Comparison of ENCODE assay signal across 8 mouse cellular contexts in the genomic region with DNA sequence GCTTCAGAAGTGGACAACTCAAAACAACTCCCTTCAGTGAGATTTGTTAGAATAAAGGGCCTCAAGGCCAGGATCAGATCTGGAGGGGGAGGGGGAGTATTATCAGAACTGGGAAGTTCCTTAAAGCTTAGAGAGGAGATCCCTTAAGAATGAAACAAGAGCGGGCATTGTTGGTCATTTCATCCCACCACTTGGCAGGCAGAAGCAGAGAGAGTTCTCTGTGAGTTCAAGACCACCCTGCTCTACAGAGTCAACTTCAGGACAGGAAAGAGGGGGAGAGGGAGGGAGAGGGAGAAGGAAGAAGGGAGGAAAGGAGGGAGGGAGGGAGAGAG. TPM values are rescaled to one million over a fixed set of nuclear protein-coding genes. Genes with fewer than 3 reads are reported as not detected.
DNase-seq lines count a peak whose midpoint lies in the region; ATAC-seq and TF ChIP-seq lines count a peak whose summit lies in the region.

No protein-coding gene starts in this region.

- peak overlapping the region; percentile 63 for H3K27ac ChIP-seq in forebrain, embryonic 10.5 days
- H3K27ac ChIP-seq in forebrain, embryonic 11.5 days (ENCODE audit: low read depth, low read length): no peak overlapping the region
- H3K27ac ChIP-seq in lung, postnatal 0 days (ENCODE audit: low read length): peak overlapping the region; percentile 51
- peak overlapping the region; percentile 78 for H3K27ac ChIP-seq in limb, embryonic 12.5 days
- peak overlapping the region; percentile 76 for H3K27ac ChIP-seq in stomach, embryonic 14.5 days (ENCODE audit: low read length)

- peaks cover 5% of the 10 kb centered on the region for H3K36me3 ChIP-seq in forebrain, embryonic 10.5 days (replicated peaks)
- H3K36me3 ChIP-seq in forebrain, embryonic 11.5 days (ENCODE audit: control insufficient read depth, insufficient read depth, low read length): no peaks in the 10 kb centered on the region
- H3K36me3 ChIP-seq in lung, postnatal 0 days (ENCODE audit: insufficient read depth, low read length): no peaks in the 10 kb centered on the region
- H3K36me3 ChIP-seq in limb, embryonic 12.5 days: no peaks in the 10 kb centered on the region
- H3K36me3 ChIP-seq in stomach, embryonic 14.5 days (ENCODE audit: control insufficient read depth, insufficient read depth, low read length): no peaks in the 10 kb centered on the region

- H3K4me1 ChIP-seq in forebrain, embryonic 10.5 days: peaks cover 42% of the 10 kb centered on the region
- no peaks in the 10 kb centered on the region for H3K4me1 ChIP-seq in forebrain, embryonic 11.5 days (replicated peaks; ENCODE audit: control insufficient read depth, insufficient read depth, low read length)
- peaks cover 14% of the 10 kb centered on the region; the same call in 1 of the 2 replicates for H3K4me1 ChIP-seq in lung, postnatal 0 days (ENCODE audit: insufficient read depth, low read depth, low read length)
- H3K4me1 ChIP-seq in limb, embryonic 12.5 days (replicated peaks): peaks cover 25% of the 10 kb centered on the region
- H3K4me1 ChIP-seq in stomach, embryonic 14.5 days (ENCODE audit: control insufficient read depth, insufficient read depth, low read length): peaks cover 12% of the 10 kb centered on the region

- WGBS in forebrain, embryonic 10.5 days: 76% methylated on average over 1 of the region's 1 CpGs
- WGBS in forebrain, embryonic 11.5 days: 77% methylated on average over 1 of the region's 1 CpGs
- 78% methylated on average over 1 of the region's 1 CpGs for WGBS in lung, postnatal 0 days
- WGBS in limb, embryonic 12.5 days: 90% methylated on average over 1 of the region's 1 CpGs
- 73% methylated on average over 1 of the region's 1 CpGs for WGBS in stomach, embryonic 14.5 days

- no peaks in the 10 kb centered on the region for H3K27me3 ChIP-seq in forebrain, embryonic 10.5 days (ENCODE audit: poor library complexity, severe bottlenecking)
- H3K27me3 ChIP-seq in forebrain, embryonic 11.5 days (ENCODE audit: control insufficient read depth, insufficient read depth, low read length): no peaks in the 10 kb centered on the region
- no peaks in the 10 kb centered on the region for H3K27me3 ChIP-seq in lung, postnatal 0 days (replicated peaks; ENCODE audit: insufficient read depth, low read length)
- H3K27me3 ChIP-seq in limb, embryonic 12.5 days: no peaks in the 10 kb centered on the region
- no peaks in the 10 kb centered on the region for H3K27me3 ChIP-seq in stomach, embryonic 14.5 days (ENCODE audit: control insufficient read depth, insufficient read depth, low read length)

- no peak overlapping the region for H3K4me2 ChIP-seq in forebrain, embryonic 11.5 days (ENCODE audit: low read depth, low read length, severe bottlenecking)
- peak overlapping the region; percentile 82; the same call in 1 of the 2 replicates for H3K4me2 ChIP-seq in lung, postnatal 0 days (replicated peaks; ENCODE audit: low read depth, low read length)
- peak overlapping the region; percentile 27; the same call in 1 of the 2 replicates for H3K4me2 ChIP-seq in limb, embryonic 12.5 days
- no peak overlapping the region for H3K4me2 ChIP-seq in stomach, embryonic 14.5 days (replicated peaks; ENCODE audit: low read depth, low read length)

- no peak for TF ChIP-seq CTCF in lung, postnatal 0 days (IDR thresholded peaks at IDR 0.05)

- no peak for TF ChIP-seq EP300 in lung, postnatal 0 days (IDR thresholded peaks at IDR 0.05)

- H3K9ac ChIP-seq in forebrain, embryonic 11.5 days (ENCODE audit: low read length): no peak overlapping the region
- no peak overlapping the region for H3K9ac ChIP-seq in lung, postnatal 0 days (replicated peaks; ENCODE audit: low read depth)
- H3K9ac ChIP-seq in limb, embryonic 12.5 days (replicated peaks): no peak overlapping the region
- H3K9ac ChIP-seq in stomach, embryonic 14.5 days (replicated peaks; ENCODE audit: low read depth, low read length): no peak overlapping the region

- no peaks in the 10 kb centered on the region; the same call in 1 of the 2 replicates for H3K9me3 ChIP-seq in forebrain, embryonic 10.5 days
- no peaks in the 10 kb centered on the region for H3K9me3 ChIP-seq in forebrain, embryonic 11.5 days (ENCODE audit: control insufficient read depth, low read length)
- no peaks in the 10 kb centered on the region for H3K9me3 ChIP-seq in lung, postnatal 0 days (ENCODE audit: low read length)
- H3K9me3 ChIP-seq in limb, embryonic 12.5 days: no peaks in the 10 kb centered on the region
- H3K9me3 ChIP-seq in stomach, embryonic 14.5 days (ENCODE audit: control insufficient read depth, low read depth, low read length): no peaks in the 10 kb centered on the region

- peak overlapping the region; percentile 72; the same call in 1 of the 2 replicates for H3K4me3 ChIP-seq in forebrain, embryonic 10.5 days
- H3K4me3 ChIP-seq in forebrain, embryonic 11.5 days (ENCODE audit: low read depth, low read length): no peak overlapping the region
- H3K4me3 ChIP-seq in lung, postnatal 0 days (ENCODE audit: low read depth, low read length): no peak overlapping the region
- H3K4me3 ChIP-seq in limb, embryonic 12.5 days (replicated peaks): peak overlapping the region; percentile 76; the same call in 1 of the 2 replicates
- no peak overlapping the region for H3K4me3 ChIP-seq in stomach, embryonic 14.5 days (ENCODE audit: low read depth, low read length)

- no peak for DNase-seq in forebrain, embryonic 10.5 days (ENCODE audit: extremely low spot score, low spot score)
- DNase-seq in forebrain, embryonic 11.5 days (ENCODE audit: low spot score): no peak
- no peak for DNase-seq in lung, postnatal 0 days (ENCODE audit: low spot score)
- DNase-seq in lung, postnatal 25 days (ENCODE audit: low spot score): no peak
- DNase-seq in cerebellum, adult 8-10 months: no peak

- no peak for ATAC-seq in forebrain, embryonic 11.5 days (replicated peaks; ENCODE audit: low FRiP score)
- no peak for ATAC-seq in lung, postnatal 0 days
- ATAC-seq in limb, embryonic 12.5 days (ENCODE audit: insufficient number of reproducible peaks, insufficient read depth, low FRiP score, low TSS enrichment, low read depth): no peak
- no peak for ATAC-seq in stomach, embryonic 14.5 days (ENCODE audit: insufficient number of reproducible peaks, insufficient read depth, low FRiP score, low read depth)
- ATAC-seq in inflammation-experienced regulatory T-cells, adult 6 months: no peak

RNA-seq across cellular contexts. Expression of a gene that starts 0.7 kb away (rescaled TPM):
- polyA plus RNA-seq in forebrain, embryonic 10.5 days (2016; fragmentation: Nextera tagmentation; extraction: Ambion mirVana): 22.7 and 24.2 TPM in 2 replicates
- 20.7 and 22.1 TPM in 2 replicates for polyA plus RNA-seq in forebrain, embryonic 11.5 days (2014; fragmentation: Nextera tagmentation; extraction: Ambion mirVana)
- 31.5 and 32.7 TPM in 2 replicates for polyA plus RNA-seq in lung, postnatal 0 days (2015; fragmentation: Nextera tagmentation; extraction: Ambion mirVana)
- 28.3 and 31.4 TPM in 2 replicates for polyA plus RNA-seq in limb, embryonic 12.5 days (2016; fragmentation: Nextera tagmentation; extraction: Ambion mirVana)
- polyA plus RNA-seq in stomach, embryonic 14.5 days (2014; fragmentation: Nextera tagmentation; extraction: Ambion mirVana): 30.6 and 31.7 TPM in 2 replicates
- polyA plus RNA-seq in inflammation-experienced regulatory T-cells, adult 6 months (2017; shearing (Covaris generic)): 10 to 100 TPM; 56.2 to 88.3 (median 67.1) TPM

RNA-seq across cellular contexts. Expression of a gene that starts 4.1 kb away (rescaled TPM):
- polyA plus RNA-seq in forebrain, embryonic 10.5 days (2016; fragmentation: Nextera tagmentation; extraction: Ambion mirVana): 35.8 and 37.2 TPM in 2 replicates
- polyA plus RNA-seq in forebrain, embryonic 11.5 days (2014; fragmentation: Nextera tagmentation; extraction: Ambion mirVana): 14.3 and 17.3 TPM in 2 replicates
- 11.7 and 12.8 TPM in 2 replicates for polyA plus RNA-seq in lung, postnatal 0 days (2015; fragmentation: Nextera tagmentation; extraction: Ambion mirVana)
- 27.0 and 30.5 TPM in 2 replicates for polyA plus RNA-seq in limb, embryonic 12.5 days (2016; fragmentation: Nextera tagmentation; extraction: Ambion mirVana)
- 11.5 and 14.2 TPM in 2 replicates for polyA plus RNA-seq in stomach, embryonic 14.5 days (2014; fragmentation: Nextera tagmentation; extraction: Ambion mirVana)
- 10 to 100 TPM in 1 of 3 experiments, 1 to 10 TPM in 2; 6.5 to 12.1 (median 9.7) TPM for polyA plus RNA-seq in inflammation-experienced regulatory T-cells, adult 6 months (2017; shearing (Covaris generic))

RNA-seq across cellular contexts. Expression of a gene that starts 39.1 kb away (rescaled TPM):
- 41.0 and 41.6 TPM in 2 replicates for polyA plus RNA-seq in forebrain, embryonic 10.5 days (2016; fragmentation: Nextera tagmentation; extraction: Ambion mirVana)
- polyA plus RNA-seq in forebrain, embryonic 11.5 days (2014; fragmentation: Nextera tagmentation; extraction: Ambion mirVana): 120 and 133 TPM in 2 replicates
- polyA plus RNA-seq in lung, postnatal 0 days (2015; fragmentation: Nextera tagmentation; extraction: Ambion mirVana): 18.0 and 21.9 TPM in 2 replicates
- 49.8 and 60.6 TPM in 2 replicates for polyA plus RNA-seq in limb, embryonic 12.5 days (2016; fragmentation: Nextera tagmentation; extraction: Ambion mirVana)
- 52.9 and 59.8 TPM in 2 replicates for polyA plus RNA-seq in stomach, embryonic 14.5 days (2014; fragmentation: Nextera tagmentation; extraction: Ambion mirVana)
- 10 to 100 TPM; 19.3 to 33.6 (median 23.2) TPM for polyA plus RNA-seq in inflammation-experienced regulatory T-cells, adult 6 months (2017; shearing (Covaris generic))

RNA-seq across cellular contexts. Expression of a gene that starts 52.4 kb away (rescaled TPM):
- 18.1 and 23.4 TPM in 2 replicates for polyA plus RNA-seq in forebrain, embryonic 10.5 days (2016; fragmentation: Nextera tagmentation; extraction: Ambion mirVana)
- 21.6 and 24.1 TPM in 2 replicates for polyA plus RNA-seq in forebrain, embryonic 11.5 days (2014; fragmentation: Nextera tagmentation; extraction: Ambion mirVana)
- 24.4 and 26.6 TPM in 2 replicates for polyA plus RNA-seq in lung, postnatal 0 days (2015; fragmentation: Nextera tagmentation; extraction: Ambion mirVana)
- polyA plus RNA-seq in limb, embryonic 12.5 days (2016; fragmentation: Nextera tagmentation; extraction: Ambion mirVana): 27.5 and 31.5 TPM in 2 replicates
- polyA plus RNA-seq in stomach, embryonic 14.5 days (2014; fragmentation: Nextera tagmentation; extraction: Ambion mirVana): 14.9 and 16.8 TPM in 2 replicates
- 1 to 10 TPM in 1 of 3 experiments, under 1 TPM in 2; 0.39 to 1.3 (median 0.91) TPM for polyA plus RNA-seq in inflammation-experienced regulatory T-cells, adult 6 months (2017; shearing (Covaris generic))

RNA-seq across cellular contexts. Expression of a gene that starts 53.0 kb away (rescaled TPM):
- polyA plus RNA-seq in forebrain, embryonic 10.5 days (2016; fragmentation: Nextera tagmentation; extraction: Ambion mirVana): 85.7 and 88.3 TPM in 2 replicates
- 87.3 and 92.8 TPM in 2 replicates for polyA plus RNA-seq in forebrain, embryonic 11.5 days (2014; fragmentation: Nextera tagmentation; extraction: Ambion mirVana)
- polyA plus RNA-seq in lung, postnatal 0 days (2015; fragmentation: Nextera tagmentation; extraction: Ambion mirVana): 46.5 and 58.0 TPM in 2 replicates
- polyA plus RNA-seq in limb, embryonic 12.5 days (2016; fragmentation: Nextera tagmentation; extraction: Ambion mirVana): 89.0 and 109 TPM in 2 replicates
- 95.3 and 104 TPM in 2 replicates for polyA plus RNA-seq in stomach, embryonic 14.5 days (2014; fragmentation: Nextera tagmentation; extraction: Ambion mirVana)
- 100 to 1,000 TPM; 127 to 199 (median 163) TPM for polyA plus RNA-seq in inflammation-experienced regulatory T-cells, adult 6 months (2017; shearing (Covaris generic))

Comparison
In these comparisons a context has a peak if more than half of its experiments do, and no peak if none do; other contexts are left out.
1. H3K4me3 ChIP-seq: peak in forebrain, embryonic 10.5 days (single experiment) and limb, embryonic 12.5 days (single experiment); none in forebrain, embryonic 11.5 days (single experiment), lung, postnatal 0 days (single experiment) and stomach, embryonic 14.5 days (single experiment).
2. H3K4me2 ChIP-seq: peak in lung, postnatal 0 days (single experiment) and limb, embryonic 12.5 days (single experiment); none in forebrain, embryonic 11.5 days (single experiment) and stomach, embryonic 14.5 days (single experiment).